Mouse (Mus musculus) megakaryocyte, embryonic 14.5 days (primary cell): Measurements from ENCODE around the gene Grm8.

Experiments used
- FLI1 ChIP-seq: IDR thresholded peaks from 2 replicates; pipeline ENCODE4 v1.6.1; 2012; ENCODE audit warnings: low read length, inconsistent platforms, mixed read lengths
- GATA1 ChIP-seq: IDR thresholded peaks from 3 replicates; pipeline ENCODE4 v1.6.1; 2012; ENCODE audit warnings: mixed read lengths, low read length, inconsistent platforms, borderline replicate concordance

DNA sequence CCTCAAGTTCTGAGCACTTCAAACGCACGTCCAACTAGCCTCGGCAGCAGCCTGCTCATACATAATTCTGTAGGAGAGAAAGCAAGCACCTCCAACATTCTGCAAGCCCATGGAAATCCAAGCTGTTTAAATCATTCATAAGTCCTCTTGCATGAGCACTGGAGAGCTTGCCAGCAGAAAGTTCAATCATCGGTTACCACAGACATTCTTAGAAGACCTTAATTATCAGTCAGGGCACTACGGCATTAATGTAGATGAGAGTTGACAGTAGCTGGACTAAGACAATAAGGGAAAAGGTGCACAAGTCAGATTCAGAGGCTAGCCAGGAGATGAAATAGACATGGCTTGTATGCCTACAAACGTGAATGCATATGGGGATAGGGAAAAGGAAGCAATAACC lies 42.5 kb downstream of the Grm8 start:
- TF ChIP-seq GATA1 (no peak), FLI1 (no peak)
